Mouse (Mus musculus) heart, embryonic 14.5 days (tissue): Measurements from ENCODE around the gene Arhgap31. TPM values are rescaled to one million over a fixed set of nuclear protein-coding genes. Genes with fewer than 3 reads are reported as not detected.
A peak's percentile ranks its signal among the peaks of the same experiment; 100 is the strongest.

Source experiments
- ATAC-seq: fragments of 200-750 bp; cut with Nextera tagmentation; 2 replicates; pipeline ENCODE4 v1.8.0; 2017; ENCODE audit warnings: low read depth, moderate TSS enrichment; ENCODE audit not compliant: insufficient number of reproducible peaks, insufficient read depth, low FRiP score
- H3K27ac ChIP-seq, 2 experiments: fragments of 200-500 bp in 1 of 2; fragments of 300-500 bp in 1 of 2; sonication (generic) in 1 of 2; replicated peaks in 1 of 2; 2 replicates each; pipeline ENCODE4 v1.5.1; 2012 to 2014; ENCODE audit warnings: low read depth in 2 of 2, low read length in 2 of 2, control low read depth in 1 of 2, mild to moderate bottlenecking in 1 of 2, mixed read lengths in 1 of 2; ENCODE audit not compliant: control insufficient read depth in 1 of 2, insufficient read depth in 1 of 2
- H3K27me3 ChIP-seq: fragments of 300-500 bp; sonication (generic); 2 replicates; pipeline ENCODE4 v1.6.1; 2014; ENCODE audit warnings: mild to moderate bottlenecking, low read length, control low read depth; ENCODE audit not compliant: control insufficient read depth, insufficient read depth
- H3K36me3 ChIP-seq: fragments of 300-500 bp; sonication (generic); 2 replicates; pipeline ENCODE4 v1.6.1; 2014; ENCODE audit warnings: mild to moderate bottlenecking, control low read depth, low read length, mixed read lengths; ENCODE audit not compliant: control insufficient read depth, insufficient read depth
- H3K4me1 ChIP-seq, 2 experiments: fragments of 200-500 bp in 1 of 2; fragments of 300-500 bp in 1 of 2; sonication (generic) in 1 of 2; 2 replicates each; pipeline ENCODE4 v1.6.1; 2012 to 2014; ENCODE audit warnings: low read length in 2 of 2, control low read depth in 1 of 2, mixed read lengths in 1 of 2; ENCODE audit not compliant: control insufficient read depth in 2 of 2, insufficient read depth in 2 of 2
- H3K4me2 ChIP-seq: fragments of 300-500 bp; sonication (generic); 2 replicates; pipeline ENCODE4 v1.6.1; 2014; ENCODE audit warnings: mild to moderate bottlenecking, low read length
- H3K4me3 ChIP-seq, 2 experiments: fragments of 200-500 bp in 1 of 2; fragments of 300-500 bp in 1 of 2; sonication (generic) in 1 of 2; 2 replicates each; pipeline ENCODE4 v1.5.1; 2012 to 2014; ENCODE audit warnings: low read length in 2 of 2, mild to moderate bottlenecking in 2 of 2, control low read depth in 1 of 2, low read depth in 1 of 2, moderate library complexity in 1 of 2; ENCODE audit not compliant: control insufficient read depth in 1 of 2, insufficient read depth in 1 of 2
- H3K9ac ChIP-seq: fragments of 300-500 bp; sonication (generic); 2 replicates; pipeline ENCODE4 v1.6.1; 2014; ENCODE audit warnings: mild to moderate bottlenecking, low read length
- H3K9me3 ChIP-seq: fragments of 300-500 bp; sonication (generic); 2 replicates; pipeline ENCODE4 v1.6.1; 2016; ENCODE audit warnings: low read length, control low read depth; ENCODE audit not compliant: control insufficient read depth
- WGBS: fragments of 180-500 bp; shearing (Covaris S2); extraction: QIAGEN DNeasy Blood & Tissue Kit; methylation state at CpG from one replicate; pipeline ENCODE4 v1.1.7; 2014; 5-methylcytosine and 5-hydroxymethylcytosine counted together
- polyA plus RNA-seq: library from polyadenylated mRNA; unstranded; fragments of >200 nt; fragmentation: Nextera tagmentation; extraction: Ambion mirVana; gene quantifications from 2 replicates; pipeline ENCODE4 v1.2.1, GENCODE M21; 2014

The Arhgap31 gene
- polyA plus RNA-seq, 1 experiment from 2014 or later: 51.3 TPM

DNA sequence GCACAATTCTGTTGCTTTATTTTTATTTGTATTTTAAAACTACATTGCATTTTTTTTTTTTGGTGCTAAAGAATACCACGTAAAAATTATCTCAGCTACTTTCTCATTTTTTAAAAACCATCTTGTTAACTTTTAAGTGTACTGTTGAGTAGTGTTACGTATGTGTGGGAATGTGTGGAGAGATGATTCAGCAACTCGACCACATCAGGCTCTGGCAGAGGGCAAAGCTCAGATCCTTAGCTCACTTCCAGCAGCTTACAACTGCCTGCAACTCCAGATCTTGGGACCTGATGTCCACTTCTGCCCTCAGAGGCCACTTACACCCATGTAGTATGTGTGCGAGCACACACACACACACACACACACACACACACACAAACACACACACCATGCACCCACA, 43.5 kb upstream of the Arhgap31 start:
- H3K4me2 ChIP-seq: no peak overlapping the region
- H3K4me1 ChIP-seq: peaks cover 9 to 14% of the 10 kb centered on the region in 2 experiments
- H3K4me3 ChIP-seq: no peak overlapping the region
- no peaks in the 10 kb centered on the region for H3K27me3 ChIP-seq
- H3K27ac ChIP-seq: peak overlapping the region; percentile 70 to 72
- no peak for ATAC-seq
- no peak overlapping the region for H3K9ac ChIP-seq
- peaks cover 37% of the 10 kb centered on the region for H3K36me3 ChIP-seq
- WGBS: 59% methylated on average over 4 of the region's 4 CpGs
- no peaks in the 10 kb centered on the region for H3K9me3 ChIP-seq

- no peaks in the 10 kb centered on the region for H3K27me3 ChIP-seq
- H3K4me3 ChIP-seq: no peak overlapping the region
- peaks cover 37% of the 10 kb centered on the region for H3K36me3 ChIP-seq
- no peaks in the 10 kb centered on the region for H3K9me3 ChIP-seq
- peak overlapping the region in 1 of 2 experiments; percentile 58; a peak in 2 of 4 replicates for H3K27ac ChIP-seq
- WGBS: 31% methylated on average over 5 of the region's 5 CpGs
- ATAC-seq: no peak
- no peak overlapping the region for H3K4me2 ChIP-seq
- H3K9ac ChIP-seq: no peak overlapping the region
- peaks cover 9 to 14% of the 10 kb centered on the region in 2 experiments for H3K4me1 ChIP-seq
These were observed 43.1 kb upstream of the Arhgap31 start for GRCm38 (mm10) chr16:38756177-38756503.

- Histone ChIP-seq H3K9me3 (no peaks in the 10 kb centered on the region), H3K27ac (peak overlapping the region; percentile 58 to 61), H3K27me3 (no peaks in the 10 kb centered on the region), H3K4me2 (no peak overlapping the region), H3K4me1 (peaks cover 9 to 14% of the 10 kb centered on the region in 2 experiments), H3K9ac (no peak overlapping the region), H3K4me3 (no peak overlapping the region), H3K36me3 (peaks cover 33% of the 10 kb centered on the region)
- ATAC-seq: no peak
- WGBS: 51% methylated on average over 7 of the region's 7 CpGs
These were observed 42.5 kb upstream of the Arhgap31 start for GRCm38 (mm10) chr16:38755452-38756176.

DNA sequence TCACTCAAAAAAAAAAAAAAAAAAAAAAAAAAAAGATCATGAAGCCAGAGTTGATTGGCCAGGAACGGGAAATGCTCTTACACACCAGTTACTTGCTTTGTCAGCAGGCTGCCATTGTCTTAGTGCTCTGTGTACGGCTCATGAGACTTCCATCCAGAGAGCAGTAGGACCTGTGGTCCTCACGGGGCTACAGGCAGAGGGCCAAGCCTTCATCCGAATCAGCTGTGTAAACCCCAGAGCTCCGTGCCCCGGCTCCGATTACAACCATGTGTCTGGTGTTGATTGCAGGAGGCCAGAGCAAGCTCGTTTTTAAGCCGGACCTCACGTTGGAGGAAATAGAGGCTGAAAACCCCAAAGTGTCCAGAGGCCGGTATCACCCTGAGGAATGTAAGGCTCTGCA, 40.6 kb upstream of the Arhgap31 start:
- WGBS: 41% methylated on average over 11 of the region's 11 CpGs
- peak; percentile 60 for ATAC-seq
- Histone ChIP-seq H3K36me3 (peaks cover 19% of the 10 kb centered on the region), H3K4me1 (peaks cover 8 to 14% of the 10 kb centered on the region in 2 experiments), H3K4me2 (0 out of 2 replicates have a peak overlapping the region, but pooled peaks have one; percentile 11), H3K4me3 (no peak overlapping the region), H3K27me3 (no peaks in the 10 kb centered on the region), H3K27ac (0 out of 4 replicates have a peak overlapping the region, but pooled peaks of 1 of the 2 experiments have one; percentile 3), H3K9ac (no peak overlapping the region), H3K9me3 (no peaks in the 10 kb centered on the region)

- no peak overlapping the region for H3K27ac ChIP-seq
- H3K36me3 ChIP-seq: peaks cover 6% of the 10 kb centered on the region; the same call in 1 of the 2 replicates
- H3K9ac ChIP-seq: no peak overlapping the region
- no peaks in the 10 kb centered on the region for H3K9me3 ChIP-seq
- H3K27me3 ChIP-seq: no peaks in the 10 kb centered on the region
- H3K4me2 ChIP-seq: no peak overlapping the region
- no peak for ATAC-seq
- 65% methylated on average over 6 of the region's 6 CpGs for WGBS
- H3K4me1 ChIP-seq: peaks cover 5 to 14% of the 10 kb centered on the region in 2 experiments
- H3K4me3 ChIP-seq: no peak overlapping the region
These were observed 37.7 kb upstream of the Arhgap31 start for GRCm38 (mm10) chr16:38750803-38751202.

- H3K9me3 ChIP-seq: no peaks in the 10 kb centered on the region
- no peak for ATAC-seq
- H3K27me3 ChIP-seq: no peaks in the 10 kb centered on the region
- peaks cover 0 to 2% of the 10 kb centered on the region in 2 experiments; a peak in 1 of 4 replicates for H3K4me1 ChIP-seq
- no peak overlapping the region for H3K27ac ChIP-seq
- 91% methylated on average over 10 of the region's 10 CpGs for WGBS
- H3K36me3 ChIP-seq: 0 out of 2 replicates have a peak, but pooled peaks cover 3% of the 10 kb centered on the region
- no peak overlapping the region for H3K9ac ChIP-seq
- no peak overlapping the region for H3K4me2 ChIP-seq
- H3K4me3 ChIP-seq: no peak overlapping the region
These were observed 31.0 kb upstream of the Arhgap31 start for GRCm38 (mm10) chr16:38743941-38744673.

DNA sequence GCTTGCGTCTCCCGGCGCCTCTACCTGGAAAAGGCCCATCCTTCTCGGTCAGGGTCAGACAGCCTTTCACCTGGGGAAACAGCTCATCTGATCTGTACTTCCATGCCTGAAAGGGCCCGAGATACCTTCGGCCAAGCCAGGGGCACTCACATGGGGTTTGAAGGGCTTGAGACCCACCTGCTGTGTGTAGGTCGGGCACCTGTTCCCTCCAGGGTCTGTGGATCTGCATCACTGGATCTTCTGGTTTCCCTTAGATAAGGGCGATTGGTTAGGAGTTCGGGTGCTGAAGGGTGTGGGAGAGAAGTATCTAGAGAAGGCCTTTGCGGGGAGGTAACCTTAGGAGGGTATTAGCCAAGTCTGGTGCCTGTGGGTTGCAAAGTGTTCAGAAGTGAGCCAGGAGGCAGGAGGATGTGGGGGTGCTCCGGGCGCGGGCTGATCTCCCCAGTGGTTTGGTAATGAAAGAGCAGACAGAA, 29.6 kb upstream of the Arhgap31 start:
- peak overlapping the region; percentile 90 to 97 for H3K4me3 ChIP-seq
- no peaks in the 10 kb centered on the region for H3K9me3 ChIP-seq
- 0 out of 2 replicates have a peak, but pooled peaks cover 3% of the 10 kb centered on the region for H3K36me3 ChIP-seq
- peaks cover 0 to 2% of the 10 kb centered on the region in 2 experiments; a peak in 1 of 4 replicates for H3K4me1 ChIP-seq
- peak overlapping the region; percentile 73 to 83 for H3K27ac ChIP-seq
- H3K9ac ChIP-seq: peak overlapping the region; percentile 90
- H3K27me3 ChIP-seq: no peaks in the 10 kb centered on the region
- H3K4me2 ChIP-seq: peak overlapping the region; percentile 79
- peak; percentile 57 for ATAC-seq
- WGBS: 2% methylated on average over 13 of the region's 13 CpGs
